Mouse (Mus musculus) forelimb bud, embryonic 11.5 days (tissue): Measurements from ENCODE around the gene Tmed9.
A peak's percentile ranks its signal among the peaks of the same experiment; 100 is the strongest.
"Not testable (repeated sequence)": the region's sequence is repeated elsewhere in the genome, so short reads cannot be mapped to it uniquely, and the experiment has no call there.

Source experiments
- DNase-seq: peaks from one replicate; pipeline ENCODE4 v3.0.0-alpha.2; 2012; ENCODE audit warnings: low read depth, low spot score

The Tmed9 gene

DNA sequence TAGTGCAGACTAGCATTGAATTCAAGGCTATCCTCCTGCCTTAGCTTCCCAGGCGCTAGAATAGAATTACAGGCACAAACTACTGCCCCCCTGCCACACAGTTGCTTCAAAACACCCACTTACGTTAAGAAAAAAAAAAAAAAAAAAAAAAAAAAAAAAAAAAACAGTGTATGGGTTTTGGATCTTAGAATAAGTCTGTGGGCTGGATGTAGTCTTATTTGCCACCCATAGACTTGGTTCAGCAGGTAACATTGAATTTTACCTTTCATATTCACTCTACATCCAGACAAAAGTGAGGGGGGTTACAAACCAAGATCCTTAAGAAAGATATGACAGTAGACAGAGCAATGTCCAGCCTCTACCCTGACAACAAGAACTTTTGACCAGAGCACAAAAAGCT lies 5.6 kb upstream of the Tmed9 start:
- DNase-seq: no peak

- not testable (repeated sequence) for DNase-seq
Observed at GRCm38 (mm10) chr13:55568524-55568923, 5.0 kb upstream of the Tmed9 start.

GRCm38 (mm10) chr13:55569726-55570285 lies 3.7 kb upstream of the Tmed9 start:
- DNase-seq: no peak

DNA sequence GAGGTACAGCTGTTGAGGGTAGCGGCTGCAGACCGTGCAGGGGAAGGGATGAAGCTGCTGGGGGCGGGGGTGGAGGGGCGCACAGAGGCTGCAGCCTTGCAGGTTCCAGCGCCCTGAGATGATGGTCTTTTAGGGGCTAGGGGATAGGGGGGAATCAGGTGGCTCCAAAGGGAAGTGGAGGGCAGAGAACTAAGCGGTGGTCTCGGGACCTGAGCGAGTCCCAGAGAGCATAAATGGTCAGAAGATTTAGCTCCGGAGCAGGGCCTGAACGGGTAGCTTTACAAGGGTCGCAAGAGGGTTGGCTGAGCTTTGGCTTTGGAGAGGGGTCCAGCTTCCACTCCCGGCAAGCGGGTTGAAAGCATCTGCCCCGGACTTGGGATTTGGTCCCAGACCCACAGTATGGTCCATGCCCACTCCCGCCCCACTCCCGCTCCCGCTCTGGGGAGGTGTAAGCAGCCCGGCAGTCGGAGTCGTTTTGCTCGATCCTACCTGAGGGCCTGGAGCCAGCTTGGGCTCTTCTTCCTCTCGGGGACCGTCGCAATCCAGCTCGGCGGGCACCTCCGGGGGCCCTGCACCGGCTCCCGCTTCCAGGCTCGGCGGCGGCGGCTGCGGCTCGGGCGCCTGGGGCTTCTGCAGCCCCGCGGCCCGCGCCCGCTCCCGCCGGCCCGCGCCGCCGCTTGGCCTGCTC lies 3.1 kb upstream of the Tmed9 start:
- DNase-seq: no peak

GRCm38 (mm10) chr13:55571027-55571751 lies 2.3 kb upstream of the Tmed9 start, which contains the start of gene Fam193b:
Gene Fam193b (minus strand): TSS chr13:55571120.
- peak; percentile 86 for DNase-seq

- no peak for DNase-seq
Observed at GRCm38 (mm10) chr13:55571977-55572376, 1.6 kb upstream of the Tmed9 start.

DNA sequence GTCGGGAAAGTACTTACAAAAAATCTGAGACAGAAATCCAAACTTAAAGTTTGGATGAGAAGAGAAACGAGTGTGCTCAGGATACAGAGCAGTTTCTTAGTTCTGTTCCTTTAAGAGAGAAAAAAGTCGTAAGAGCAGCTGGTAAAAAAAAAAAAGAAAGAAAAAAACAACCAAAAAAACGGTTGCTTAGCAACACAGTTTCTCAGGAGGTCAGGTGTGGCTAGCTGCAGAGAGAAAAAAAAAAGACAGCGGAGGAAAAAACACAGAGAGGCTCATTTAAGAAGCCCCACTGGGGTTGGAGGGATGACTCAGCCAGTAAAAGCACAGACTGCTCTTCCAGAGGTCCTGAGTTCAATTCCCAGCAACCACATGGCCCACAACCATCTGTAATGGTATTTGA lies 789 bp downstream of the Tmed9 start:
- no peak for DNase-seq

GRCm38 (mm10) chr13:55575932-55576331 lies 2.4 kb downstream of the Tmed9 start:
- DNase-seq: no peak

- not testable (repeated sequence) for DNase-seq
Observed at GRCm38 (mm10) chr13:55576872-55577271, 3.3 kb downstream of the Tmed9 start.

DNA sequence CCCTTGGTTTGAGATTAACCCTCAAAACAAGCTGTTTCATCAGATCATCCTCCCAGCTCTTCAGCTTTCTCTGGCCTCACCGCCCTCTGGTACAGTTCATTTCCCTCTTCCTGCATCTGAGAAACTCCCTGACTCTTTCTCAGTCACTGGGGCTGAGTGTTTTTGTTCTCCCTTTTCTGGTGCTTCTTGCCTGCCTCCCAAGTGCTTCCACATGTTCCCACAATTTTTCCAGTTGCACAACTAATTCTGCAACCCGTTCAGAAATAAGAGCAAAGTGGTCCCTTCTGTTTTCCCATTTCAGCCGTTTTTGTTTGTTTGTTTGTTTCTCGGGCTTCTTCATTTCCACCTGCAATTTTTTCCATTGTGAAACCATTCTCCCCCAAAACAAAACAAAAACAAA lies 4.6 kb downstream of the Tmed9 start:
- no peak for DNase-seq

DNA sequence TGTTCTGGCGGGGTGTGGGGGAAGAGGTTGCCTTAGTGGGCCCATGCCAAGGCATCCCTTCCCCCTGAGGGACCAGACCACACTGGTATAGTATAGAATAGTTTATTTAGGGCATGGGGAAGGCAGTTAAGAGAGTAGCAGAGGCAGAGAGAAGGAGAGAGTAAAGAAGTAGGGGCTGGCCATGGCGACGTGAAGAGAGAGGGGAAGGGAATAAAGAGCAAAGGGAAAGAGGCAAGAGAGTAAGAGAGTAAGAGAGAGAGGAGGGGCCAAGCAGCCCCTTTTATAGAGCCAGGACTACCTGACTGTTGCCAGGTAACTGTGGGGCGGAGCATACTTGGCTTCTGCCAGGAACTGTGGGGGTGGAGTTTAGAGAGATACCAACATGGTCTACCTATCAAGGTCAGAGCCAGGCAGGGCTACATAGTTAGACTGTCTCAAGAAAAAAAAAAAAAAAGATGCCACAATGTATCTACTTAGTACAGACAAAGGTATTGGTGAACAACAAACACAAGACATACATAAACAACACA lies 18.5 kb downstream of the Tmed9 start:
- no peak for DNase-seq

DNA sequence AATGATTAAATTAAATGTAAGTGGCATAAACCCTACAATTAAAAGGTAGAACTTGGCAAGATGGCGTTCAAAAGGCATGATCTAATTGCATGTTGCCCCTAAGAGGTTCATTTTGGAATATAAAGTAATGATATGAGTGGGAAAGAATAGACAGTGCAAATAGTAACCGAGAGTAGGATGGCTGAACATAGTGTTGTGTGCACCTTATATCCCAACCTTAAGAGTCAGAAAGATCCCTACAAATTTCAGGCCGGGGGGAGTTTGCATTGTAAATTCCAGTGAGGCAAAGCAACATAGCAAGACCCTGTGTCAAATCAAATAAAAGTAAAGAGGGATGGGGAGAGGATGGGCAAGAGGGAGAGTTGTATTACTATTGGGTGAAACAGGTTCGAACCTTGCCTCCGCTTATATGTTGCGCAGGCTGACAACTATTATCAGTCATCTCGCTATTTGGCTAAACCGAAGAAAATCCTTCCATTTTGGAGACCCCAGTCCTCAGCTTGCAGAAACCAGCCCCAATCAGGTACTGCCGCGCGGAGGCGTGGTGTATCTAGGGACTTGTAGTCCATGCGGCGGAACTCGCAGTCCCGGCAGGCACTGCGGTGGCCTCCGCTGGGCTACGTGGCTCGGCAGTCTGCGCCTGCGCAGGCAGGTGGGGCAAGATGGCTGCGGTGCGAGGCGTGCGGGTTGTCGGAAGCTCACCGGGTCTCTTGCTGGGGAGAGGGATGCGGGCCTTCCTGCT lies 19.2 kb downstream of the Tmed9 start:
- peak; percentile 97 for DNase-seq

DNA sequence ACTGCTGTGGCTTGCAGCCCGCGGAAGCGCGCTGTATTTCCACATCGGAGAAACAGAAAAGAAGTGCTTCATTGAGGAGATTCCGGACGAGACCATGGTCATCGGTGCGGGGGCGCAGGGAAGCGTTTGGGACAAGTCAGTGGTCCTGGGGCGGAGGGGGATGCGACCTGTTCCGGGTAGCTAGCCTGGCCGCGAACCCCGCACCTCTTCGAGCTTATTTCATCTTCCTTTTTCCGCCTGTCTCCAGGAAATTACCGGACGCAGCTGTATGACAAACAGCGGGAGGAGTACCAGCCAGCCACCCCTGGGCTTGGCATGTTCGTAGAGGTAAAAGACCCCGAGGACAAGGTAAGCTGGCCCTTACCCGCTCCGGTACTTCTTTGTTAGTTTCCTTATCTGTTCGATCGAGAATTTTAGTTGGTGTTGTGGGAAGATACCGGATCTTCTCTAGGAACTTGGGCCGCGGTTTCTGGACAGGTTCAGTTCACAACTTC lies 19.8 kb downstream of the Tmed9 start:
- no peak for DNase-seq

DNA sequence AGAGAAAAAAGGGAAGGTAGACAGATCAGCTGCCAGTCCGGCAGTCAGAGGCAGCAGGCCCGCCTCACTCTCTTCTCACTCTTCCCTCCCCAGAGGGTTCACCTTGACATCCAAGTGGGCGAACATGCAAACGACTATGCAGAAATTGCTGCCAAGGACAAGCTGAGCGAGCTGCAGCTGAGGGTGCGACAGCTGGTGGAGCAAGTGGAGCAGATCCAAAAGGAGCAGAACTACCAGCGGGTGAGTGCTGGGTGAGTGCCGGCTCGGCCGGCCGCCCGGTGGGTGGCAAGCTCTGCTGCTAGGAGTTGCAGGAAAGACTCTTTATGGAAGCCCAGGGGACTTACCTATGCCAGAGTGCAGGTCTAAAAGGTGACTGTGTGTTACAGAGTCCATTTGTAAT lies 21.8 kb downstream of the Tmed9 start:
- DNase-seq: no peak

- DNase-seq: no peak
Observed at GRCm38 (mm10) chr13:55596802-55597201, 23.3 kb downstream of the Tmed9 start.

DNA sequence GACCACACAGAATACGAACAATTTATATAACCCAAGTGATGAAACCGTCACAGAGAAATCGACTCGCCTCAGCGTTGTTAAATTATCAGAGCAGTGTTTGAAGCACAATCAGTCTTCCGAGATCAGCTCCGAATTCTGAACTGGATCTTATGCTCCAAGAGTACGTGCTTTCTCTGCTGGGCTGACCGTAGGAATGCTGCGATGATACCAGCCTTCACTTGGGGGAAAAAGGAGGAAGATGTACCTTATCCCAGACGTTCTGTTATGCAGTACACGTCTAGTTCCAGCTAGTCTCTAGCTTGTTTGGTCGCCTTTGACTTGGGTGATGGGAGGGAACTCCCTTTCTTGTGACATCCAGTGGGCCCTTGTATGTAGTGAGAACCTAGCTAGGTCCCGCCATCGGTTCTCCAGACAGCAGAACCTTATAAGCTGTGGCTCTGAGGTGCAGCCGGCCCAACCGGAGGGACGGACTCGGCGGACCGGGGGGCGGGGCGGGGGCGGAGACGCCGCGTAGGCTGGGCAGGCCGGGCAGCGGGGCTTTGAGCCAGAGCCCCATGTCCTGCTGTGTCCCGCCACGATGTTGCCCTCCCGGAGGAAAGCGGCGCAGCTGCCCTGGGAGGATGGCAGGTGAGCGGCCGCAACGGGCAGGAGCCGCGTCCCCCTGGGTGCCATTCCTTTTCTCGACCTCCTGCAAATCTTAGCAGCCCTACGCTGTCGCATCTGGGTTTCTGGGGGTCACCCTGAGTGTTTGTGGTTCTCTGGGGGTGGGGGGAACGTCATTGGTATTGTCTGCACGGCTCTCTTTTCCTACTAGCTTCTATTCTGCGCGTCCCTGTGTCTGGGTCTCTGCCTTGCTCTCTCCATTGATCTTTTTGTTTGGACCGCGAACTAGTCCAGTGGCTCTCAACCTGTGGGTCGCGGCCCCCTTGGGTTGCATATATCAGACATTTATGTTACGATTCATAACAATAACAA lies 26.3 kb downstream of the Tmed9 start, which contains the start of gene B4galt7:
B4galt7 (plus strand) TSS at position 331 of the 975 bp plus-strand sequence.
- DNase-seq: peak; percentile 43

DNA sequence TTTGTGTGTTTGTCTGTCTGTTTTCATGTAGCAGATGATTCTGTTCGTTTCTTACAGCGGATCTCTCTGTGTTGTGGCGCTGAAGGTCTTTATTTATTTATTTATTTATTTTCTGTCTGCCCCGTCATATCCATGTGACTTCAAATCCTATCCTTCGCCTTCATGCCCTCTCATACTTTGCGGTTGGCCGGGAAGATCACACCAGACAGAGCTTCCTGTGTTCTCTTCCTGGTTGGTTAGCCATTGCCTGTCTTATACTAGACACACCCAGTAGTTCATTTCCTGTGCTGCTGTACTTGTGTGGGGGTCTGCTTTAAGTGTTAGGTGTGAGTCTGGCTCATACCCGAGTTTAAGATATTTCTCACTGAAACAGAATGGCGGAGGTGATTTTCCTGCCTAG lies 27.1 kb downstream of the Tmed9 start:
- no peak for DNase-seq

DNA sequence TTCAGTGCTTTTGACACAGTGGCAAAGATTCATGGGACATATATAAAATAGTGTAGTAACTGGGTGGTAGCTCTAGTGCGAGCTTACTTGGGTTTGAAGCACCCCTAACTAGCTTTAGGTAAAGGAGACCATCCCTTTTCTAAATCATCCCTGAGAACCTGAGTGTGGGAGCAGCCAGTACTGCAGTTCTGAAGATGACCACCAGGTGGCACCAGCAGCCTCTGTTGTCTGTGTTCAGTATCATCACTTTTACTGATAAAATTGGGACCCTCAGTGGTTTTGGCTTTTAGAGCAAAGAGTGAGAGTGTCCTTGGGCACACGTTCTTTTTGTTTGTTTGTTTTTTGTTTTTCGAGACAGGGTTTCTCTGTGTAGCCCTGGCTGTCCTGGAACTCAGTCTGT lies 28.1 kb downstream of the Tmed9 start:
- DNase-seq: peak; percentile 76

- no peak for DNase-seq
Observed at GRCm38 (mm10) chr13:55604606-55605005, 31.1 kb downstream of the Tmed9 start.

DNA sequence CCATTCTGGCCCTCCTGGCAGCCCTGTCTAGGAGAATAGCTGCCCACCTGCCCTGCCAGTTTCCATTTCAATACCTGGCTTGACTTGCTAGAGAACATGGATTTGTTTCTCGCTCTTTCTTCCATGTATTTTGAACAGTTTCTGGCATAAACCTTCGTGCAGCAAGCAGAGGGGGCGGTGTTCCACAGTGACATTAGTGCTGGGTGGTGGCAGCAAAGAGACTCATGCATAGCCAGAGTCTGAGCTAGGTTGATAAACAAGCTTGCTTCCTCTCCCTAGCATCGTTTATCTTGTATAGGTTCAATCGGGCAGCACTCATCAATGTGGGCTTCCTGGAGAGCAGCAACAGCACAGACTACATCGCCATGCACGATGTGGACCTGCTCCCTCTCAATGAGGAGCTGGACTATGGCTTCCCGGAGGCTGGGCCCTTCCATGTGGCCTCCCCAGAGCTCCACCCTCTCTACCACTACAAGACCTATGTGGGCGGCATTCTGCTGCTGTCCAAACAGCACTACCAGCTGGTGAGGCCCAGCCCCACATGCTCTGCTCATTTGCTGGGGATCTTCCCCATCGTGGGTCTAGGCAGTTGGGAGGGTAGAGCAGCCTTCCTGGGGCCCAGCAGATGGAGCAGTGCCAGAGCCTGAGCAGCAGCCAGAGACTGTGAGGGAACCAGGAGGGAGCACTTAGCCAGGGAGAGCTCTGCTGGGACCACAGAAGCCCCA lies 33.5 kb downstream of the Tmed9 start:
- DNase-seq: no peak
